Mouse (Mus musculus): ENCODE measurements around the gene Shroom1. TPM values are rescaled to one million over a fixed set of nuclear protein-coding genes. Genes with fewer than 3 reads are reported as not detected.
A peak's percentile ranks its signal among the peaks of the same experiment; 100 is the strongest.

Gene Shroom1
- polyA plus RNA-seq, 1 experiment from 2014 or later, result 3.5 TPM

- H3K36me3 ChIP-seq, result no peaks in the 10 kb centered on the region
- no peak overlapping the region for H3K9ac ChIP-seq
- no peak overlapping the region for H3K4me3 ChIP-seq
- no peak for ATAC-seq (ENCODE audit: low FRiP score, low read depth)
- peaks cover 2% of the 10 kb centered on the region; the same call in 1 of the 2 replicates for H3K27me3 ChIP-seq
- H3K4me1 ChIP-seq (replicated peaks), result no peaks in the 10 kb centered on the region
- H3K4me2 ChIP-seq, result no peak overlapping the region
- no peak overlapping the region for H3K27ac ChIP-seq (replicated peaks)
- no peaks in the 10 kb centered on the region for H3K9me3 ChIP-seq
- WGBS, result 72% methylated on average over 15 of the region's 15 CpGs
Observed at GRCm38 (mm10) chr11:53450070-53450705, 6.8 kb upstream of the Shroom1 start.

DNA sequence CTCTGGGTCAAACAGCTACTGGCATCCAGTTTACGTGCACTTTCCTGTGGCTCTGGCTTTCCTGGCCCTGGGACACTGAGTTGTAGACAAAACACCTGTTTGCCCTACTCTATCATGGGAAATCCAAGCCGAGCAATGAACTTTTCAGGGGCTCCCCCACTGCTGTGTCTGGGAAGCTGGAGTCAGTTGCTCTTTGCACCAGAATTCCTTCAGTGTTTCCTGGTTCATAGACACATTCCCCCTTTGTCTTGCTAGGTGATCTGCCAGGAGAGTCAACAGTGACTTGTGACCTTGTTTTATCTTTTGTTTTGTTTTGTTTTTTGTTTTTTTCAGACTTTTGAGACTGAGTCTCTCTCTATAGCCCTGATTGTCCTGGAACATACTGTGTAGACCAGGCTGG lies 5.6 kb upstream of the Shroom1 start:
- Histone ChIP-seq H3K4me3 (no peak overlapping the region), H3K4me1 (replicated peaks) (no peaks in the 10 kb centered on the region), H3K9me3 (no peaks in the 10 kb centered on the region), H3K27me3 (peaks cover 13% of the 10 kb centered on the region), H3K4me2 (no peak overlapping the region), H3K27ac (replicated peaks) (no peak overlapping the region), H3K36me3 (no peaks in the 10 kb centered on the region), H3K9ac (no peak overlapping the region)
- 76% methylated on average over 2 of the region's 2 CpGs for WGBS
- no peak for ATAC-seq (ENCODE audit: low FRiP score, low read depth)

- ATAC-seq (ENCODE audit: low FRiP score, low read depth), result no peak
- Histone ChIP-seq H3K9ac (no peak overlapping the region), H3K4me2 (no peak overlapping the region), H3K36me3 (no peaks in the 10 kb centered on the region), H3K27ac (replicated peaks) (no peak overlapping the region), H3K4me3 (no peak overlapping the region), H3K4me1 (replicated peaks) (peaks cover 6% of the 10 kb centered on the region), H3K9me3 (no peaks in the 10 kb centered on the region), H3K27me3 (peaks cover 21% of the 10 kb centered on the region)
- WGBS, result 95% methylated on average over 9 of the region's 9 CpGs
Observed at GRCm38 (mm10) chr11:53452396-53452795, 4.6 kb upstream of the Shroom1 start.

DNA sequence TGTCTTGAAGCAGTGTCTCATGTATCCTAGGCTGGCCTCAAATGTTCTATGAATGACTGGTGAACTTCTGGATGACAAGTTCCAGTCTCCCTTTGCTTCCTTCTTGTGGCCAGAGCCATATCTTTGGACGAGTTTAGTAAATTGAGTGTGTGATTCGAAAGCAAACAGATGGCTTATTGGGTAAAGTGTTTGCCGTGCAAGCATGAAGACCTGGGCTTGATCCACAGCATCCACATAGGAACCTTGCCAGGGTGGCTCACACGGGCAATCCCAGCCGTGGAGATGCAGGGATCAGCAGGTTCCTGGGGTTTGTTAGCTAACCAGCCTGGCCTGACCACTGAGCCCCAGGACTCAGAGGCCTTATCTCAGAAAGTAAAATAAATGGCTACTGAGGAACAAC lies 4.0 kb upstream of the Shroom1 start:
- peaks cover 27% of the 10 kb centered on the region for H3K27me3 ChIP-seq
- ATAC-seq (ENCODE audit: low FRiP score, low read depth), result no peak
- H3K4me3 ChIP-seq, result no peak overlapping the region
- H3K9me3 ChIP-seq, result no peaks in the 10 kb centered on the region
- no peak overlapping the region for H3K27ac ChIP-seq (replicated peaks)
- 89% methylated on average over 5 of the region's 5 CpGs for WGBS
- H3K36me3 ChIP-seq, result no peaks in the 10 kb centered on the region
- H3K9ac ChIP-seq, result no peak overlapping the region
- no peak overlapping the region for H3K4me2 ChIP-seq
- peaks cover 8% of the 10 kb centered on the region for H3K4me1 ChIP-seq (replicated peaks)

DNA sequence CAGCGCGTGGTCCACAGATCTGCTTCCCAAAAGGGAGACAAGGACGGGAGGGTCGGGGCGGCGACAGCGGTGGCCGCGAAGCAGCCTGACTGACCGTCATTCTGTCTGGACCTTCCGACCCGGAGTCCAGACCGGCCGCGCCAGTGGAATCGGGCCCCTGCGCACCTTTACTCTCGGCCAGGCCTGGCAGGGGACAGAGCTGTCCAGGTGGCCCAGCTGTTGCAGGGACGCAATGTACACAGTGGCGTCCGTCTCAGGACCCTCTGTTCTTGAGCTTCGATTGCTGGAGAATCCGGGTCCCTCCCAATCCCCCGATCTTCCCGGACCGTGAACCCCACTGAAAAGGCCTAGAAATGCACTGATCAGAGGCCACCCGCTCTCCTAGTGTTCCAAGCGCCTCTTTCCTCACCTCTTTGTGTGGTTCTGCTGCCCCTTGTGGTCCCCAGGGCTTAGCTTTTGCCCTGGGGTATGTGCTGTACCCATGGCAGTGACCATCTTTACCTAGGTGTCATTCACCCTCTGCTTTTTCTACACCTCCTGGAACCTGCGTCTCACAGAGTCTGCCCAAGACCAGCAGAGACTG lies 458 bp downstream of the Shroom1 start:
- Histone ChIP-seq H3K27ac (replicated peaks) (no peak overlapping the region), H3K27me3 (peaks cover 60% of the 10 kb centered on the region)

GRCm38 (mm10) chr11:53458996-53459395 lies 2.0 kb downstream of the Shroom1 start:
- Histone ChIP-seq H3K4me1 (replicated peaks) (peaks cover 18% of the 10 kb centered on the region), H3K27ac (replicated peaks) (no peak overlapping the region), H3K9ac (no peak overlapping the region), H3K36me3 (no peaks in the 10 kb centered on the region), H3K9me3 (no peaks in the 10 kb centered on the region), H3K4me3 (no peak overlapping the region), H3K27me3 (peaks cover 76% of the 10 kb centered on the region), H3K4me2 (no peak overlapping the region)
- no peak for ATAC-seq (ENCODE audit: low FRiP score, low read depth)
- WGBS, result 54% methylated on average over 3 of the region's 3 CpGs

More for the DNA sequence above, 458 bp downstream of the Shroom1 start:
- peak overlapping the region; percentile 32 for H3K9ac ChIP-seq
- peaks cover 8% of the 10 kb centered on the region for H3K4me1 ChIP-seq (replicated peaks)
- peak overlapping the region; percentile 67 for H3K4me2 ChIP-seq
- 8% methylated on average over 29 of the region's 29 CpGs for WGBS
- 0 out of 2 replicates have a peak, but pooled peaks have one; percentile 19 for ATAC-seq (ENCODE audit: low FRiP score, low read depth)
- peak overlapping the region; percentile 36 for H3K4me3 ChIP-seq
- H3K9me3 ChIP-seq, result no peaks in the 10 kb centered on the region
- H3K36me3 ChIP-seq, result no peaks in the 10 kb centered on the region

GRCm38 (mm10) chr11:53460192-53460591 lies 3.2 kb downstream of the Shroom1 start:
- H3K4me3 ChIP-seq, result no peak overlapping the region
- H3K36me3 ChIP-seq, result no peaks in the 10 kb centered on the region
- H3K4me1 ChIP-seq (replicated peaks), result peaks cover 19% of the 10 kb centered on the region
- H3K9ac ChIP-seq, result no peak overlapping the region
- ATAC-seq (ENCODE audit: low FRiP score, low read depth), result no peak
- H3K9me3 ChIP-seq, result no peaks in the 10 kb centered on the region
- peaks cover 86% of the 10 kb centered on the region for H3K27me3 ChIP-seq
- H3K4me2 ChIP-seq, result no peak overlapping the region
- 88% methylated on average over 3 of the region's 3 CpGs for WGBS
- H3K27ac ChIP-seq (replicated peaks), result no peak overlapping the region

DNA sequence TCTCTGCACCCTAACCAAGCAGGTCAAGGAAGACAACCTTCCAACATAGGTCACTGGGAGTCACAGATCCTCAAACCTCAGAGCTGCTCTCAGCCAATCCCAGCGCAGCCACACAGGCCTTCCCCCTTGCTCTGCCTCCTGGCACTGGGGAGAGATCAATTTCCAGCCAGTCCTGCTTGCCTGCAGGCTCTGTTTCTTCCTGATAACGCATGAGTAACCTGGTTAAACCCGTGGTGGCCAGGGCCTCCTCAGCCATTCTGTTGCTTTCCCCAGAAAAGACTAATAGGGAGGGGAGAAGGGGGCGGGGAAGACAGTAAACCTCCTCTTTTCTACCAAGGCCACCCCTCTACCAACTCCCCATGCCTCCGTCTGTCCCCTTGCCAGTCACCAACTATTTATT lies 4.7 kb downstream of the Shroom1 start:
- no peak for ATAC-seq (ENCODE audit: low FRiP score, low read depth)
- Histone ChIP-seq H3K4me3 (no peak overlapping the region), H3K27me3 (peaks cover 80% of the 10 kb centered on the region), H3K4me1 (replicated peaks) (peaks cover 25% of the 10 kb centered on the region), H3K27ac (replicated peaks) (no peak overlapping the region), H3K4me2 (no peak overlapping the region), H3K9me3 (no peaks in the 10 kb centered on the region), H3K9ac (no peak overlapping the region), H3K36me3 (no peaks in the 10 kb centered on the region)
- 23% methylated on average over 5 of the region's 5 CpGs for WGBS

DNA sequence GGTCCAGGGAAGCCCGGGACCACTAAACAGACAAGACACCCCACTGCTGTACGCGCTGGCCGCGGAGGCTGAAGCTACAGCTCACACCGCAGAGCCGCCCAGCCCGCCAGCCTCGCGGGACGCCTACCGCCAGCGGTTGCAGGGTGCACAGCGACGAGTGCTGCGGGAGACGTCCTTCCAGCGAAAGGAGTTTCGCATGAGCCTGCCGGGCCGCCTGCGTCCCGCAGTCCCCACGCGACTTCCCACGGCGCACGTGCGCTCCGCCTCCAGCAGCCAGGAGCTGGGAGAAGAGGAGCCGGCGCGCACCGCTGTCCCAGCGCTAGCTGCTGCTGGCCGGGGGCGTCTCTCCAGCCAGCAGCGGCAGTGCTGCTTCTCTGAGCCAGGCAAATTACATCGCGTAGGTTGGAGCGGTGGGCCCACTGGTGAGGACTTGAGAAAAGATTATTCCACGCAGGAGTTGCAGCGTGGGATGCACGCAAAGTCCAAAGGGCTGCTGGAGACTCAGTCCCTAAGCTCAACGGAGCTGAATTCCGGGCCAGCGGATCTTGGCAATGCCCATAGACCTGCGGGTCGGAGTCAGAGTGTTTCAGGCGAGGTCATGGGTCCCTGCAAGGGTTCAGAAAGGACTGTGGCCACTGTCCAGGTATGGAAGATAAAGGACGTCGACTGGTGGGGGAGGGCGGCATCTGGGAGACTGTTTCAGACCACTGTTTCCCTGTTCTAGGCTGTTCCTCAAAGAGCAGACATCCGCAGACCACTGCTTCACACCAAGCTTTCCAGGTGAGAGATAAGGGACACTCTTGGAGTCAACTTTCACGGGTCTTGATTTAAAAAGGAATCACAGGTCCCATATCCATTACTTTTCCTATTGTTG lies 6.8 kb downstream of the Shroom1 start:
- peaks cover 20% of the 10 kb centered on the region for H3K4me1 ChIP-seq (replicated peaks)
- no peaks in the 10 kb centered on the region for H3K9me3 ChIP-seq
- no peak for ATAC-seq (ENCODE audit: low FRiP score, low read depth)
- peaks cover 68% of the 10 kb centered on the region for H3K27me3 ChIP-seq
- WGBS, result 7% methylated on average over 55 of the region's 55 CpGs
- H3K4me2 ChIP-seq, result peak overlapping the region; percentile 84
- H3K9ac ChIP-seq, result 0 out of 2 replicates have a peak overlapping the region, but pooled peaks have one; percentile 4
- H3K36me3 ChIP-seq, result no peaks in the 10 kb centered on the region
- H3K27ac ChIP-seq (replicated peaks), result no peak overlapping the region
- peak overlapping the region; percentile 42 for H3K4me3 ChIP-seq

DNA sequence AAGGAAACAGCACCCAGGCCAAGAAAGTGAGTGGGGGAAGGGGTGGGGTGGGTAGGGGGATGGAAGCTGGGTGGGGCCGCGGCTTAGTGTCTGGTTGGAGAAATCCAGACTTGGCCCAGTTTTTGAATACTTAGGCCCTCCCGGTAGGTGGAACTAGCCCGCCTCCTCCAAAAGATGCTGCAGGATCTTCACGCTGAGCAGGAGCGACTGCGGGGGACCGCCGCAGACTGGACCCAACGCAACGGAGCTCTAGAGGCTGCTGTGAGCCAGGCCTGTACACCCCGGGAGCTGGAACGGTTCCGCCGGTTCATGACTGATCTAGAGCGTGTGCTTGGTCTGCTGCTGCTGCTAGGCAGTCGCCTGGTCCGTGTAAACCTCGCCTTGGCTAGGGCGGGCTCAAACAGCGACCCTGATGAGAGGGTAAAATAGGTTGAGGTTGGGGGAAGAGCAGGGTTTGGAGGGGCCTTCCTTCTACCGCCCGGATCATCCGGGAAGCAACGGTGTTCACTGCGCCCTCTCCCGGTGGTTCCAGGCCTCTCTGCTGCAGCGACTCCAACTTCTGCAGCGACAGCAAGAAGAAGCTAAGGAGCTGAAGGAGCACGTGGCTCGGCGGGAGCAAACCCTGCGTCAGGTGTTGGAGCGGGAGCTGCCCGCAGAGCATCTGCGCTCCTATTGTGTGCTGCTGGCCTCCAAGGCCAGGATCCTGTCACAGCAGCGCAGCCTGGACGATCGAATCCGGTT lies 9.4 kb downstream of the Shroom1 start:
- Histone ChIP-seq H3K9ac (peak overlapping the region; percentile 31; the same call in 1 of the 2 replicates), H3K4me2 (peak overlapping the region; percentile 59), H3K4me3 (peak overlapping the region; percentile 33), H3K27me3 (peaks cover 55% of the 10 kb centered on the region), H3K27ac (replicated peaks) (no peak overlapping the region), H3K9me3 (no peaks in the 10 kb centered on the region), H3K4me1 (replicated peaks) (peaks cover 30% of the 10 kb centered on the region), H3K36me3 (no peaks in the 10 kb centered on the region)
- ATAC-seq (ENCODE audit: low FRiP score, low read depth), result peak; percentile 53
- 6% methylated on average over 39 of the region's 40 CpGs for WGBS

DNA sequence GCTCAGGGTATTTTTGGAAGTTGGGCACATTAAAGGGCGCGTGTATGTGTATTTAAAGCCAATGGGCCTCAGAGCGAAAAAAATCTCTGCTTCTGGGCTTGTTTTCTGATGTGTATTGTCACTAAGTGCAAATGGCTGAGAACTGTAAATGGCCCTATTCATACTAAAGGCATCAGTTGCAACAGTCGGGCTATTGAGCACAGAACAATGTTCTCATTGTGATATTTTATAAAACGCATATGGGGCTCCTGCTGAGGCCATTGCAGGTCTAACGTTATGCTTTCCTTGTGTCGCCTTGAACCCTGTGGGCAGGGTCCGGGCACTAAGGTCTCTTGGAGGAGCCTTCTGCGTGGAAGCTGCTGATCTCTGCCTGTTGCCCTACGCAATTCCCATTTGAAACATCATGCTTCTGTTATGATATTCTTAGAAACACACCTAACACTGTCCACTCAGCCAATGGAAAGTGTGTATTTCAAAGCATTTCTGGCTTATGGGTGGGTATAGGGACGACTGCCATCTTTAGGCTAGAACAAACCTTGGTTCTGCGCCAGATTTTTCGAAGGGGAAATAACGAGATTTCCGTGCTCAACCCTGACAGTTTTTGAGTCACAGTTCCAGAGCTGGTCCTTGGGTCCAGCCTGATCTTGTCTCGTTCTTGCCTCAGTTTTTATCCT lies 12.4 kb downstream of the Shroom1 start:
- 31% methylated on average over 16 of the region's 16 CpGs for WGBS
- H3K9me3 ChIP-seq, result no peaks in the 10 kb centered on the region
- peaks cover 37% of the 10 kb centered on the region for H3K27me3 ChIP-seq
- H3K4me3 ChIP-seq, result no peak overlapping the region
- ATAC-seq (ENCODE audit: low FRiP score, low read depth), result no peak
- H3K27ac ChIP-seq (replicated peaks), result no peak overlapping the region
- H3K4me1 ChIP-seq (replicated peaks), result peaks cover 18% of the 10 kb centered on the region
- no peaks in the 10 kb centered on the region for H3K36me3 ChIP-seq
- peak overlapping the region; percentile 55 for H3K4me2 ChIP-seq
- no peak overlapping the region for H3K9ac ChIP-seq
